Mouse (Mus musculus): ENCODE results near the gene Gm572. TPM values are rescaled to one million over a fixed set of nuclear protein-coding genes. Genes with fewer than 3 reads are reported as not detected.

Gene Gm572
- polyA plus RNA-seq, 1 experiment from 2014 or later, result 0.17 TPM

GRCm38 (mm10) chr4:148664021-148664420, 20.9 kb downstream of the Gm572 start:
- Histone ChIP-seq H3K4me3 (ENCODE audit: low read depth, low read length) (no peak overlapping the region), H3K9me3 (ENCODE audit: control insufficient read depth, low read length) (no peaks in the 10 kb centered on the region), H3K9ac (ENCODE audit: low read depth, low read length) (no peak overlapping the region), H3K27me3 (replicated peaks; ENCODE audit: control insufficient read depth, insufficient read depth, low read length) (peaks cover 8% of the 10 kb centered on the region; the same call in 1 of the 2 replicates), H3K4me2 (ENCODE audit: low read depth, low read length) (no peak overlapping the region), H3K36me3 (ENCODE audit: control insufficient read depth, insufficient read depth, low read length) (no peaks in the 10 kb centered on the region), H3K4me1 (ENCODE audit: control insufficient read depth, insufficient read depth, low read length) (no peaks in the 10 kb centered on the region; the same call in 1 of the 2 replicates), H3K27ac (replicated peaks; ENCODE audit: low read depth, low read length) (no peak overlapping the region)
- no peak for ATAC-seq (ENCODE audit: low read depth)
- DNase-seq (ENCODE audit: low spot score), result no peak
- 61% methylated on average over 6 of the region's 6 CpGs for WGBS

- H3K4me1 ChIP-seq (ENCODE audit: control insufficient read depth, insufficient read depth, low read length), result no peaks in the 10 kb centered on the region; the same call in 1 of the 2 replicates
- no peak for ATAC-seq (ENCODE audit: low read depth)
- no peaks in the 10 kb centered on the region for H3K9me3 ChIP-seq (ENCODE audit: control insufficient read depth, low read length)
- no peak overlapping the region for H3K27ac ChIP-seq (replicated peaks; ENCODE audit: low read depth, low read length)
- no peak overlapping the region for H3K9ac ChIP-seq (ENCODE audit: low read depth, low read length)
- DNase-seq (ENCODE audit: low spot score), result no peak
- H3K27me3 ChIP-seq (replicated peaks; ENCODE audit: control insufficient read depth, insufficient read depth, low read length), result peaks cover 8% of the 10 kb centered on the region; the same call in 1 of the 2 replicates
- no peak overlapping the region for H3K4me2 ChIP-seq (ENCODE audit: low read depth, low read length)
- WGBS, result 80% methylated on average over 15 of the region's 15 CpGs
- no peak overlapping the region for H3K4me3 ChIP-seq (ENCODE audit: low read depth, low read length)
- H3K36me3 ChIP-seq (ENCODE audit: control insufficient read depth, insufficient read depth, low read length), result no peaks in the 10 kb centered on the region
Measured at GRCm38 (mm10) chr4:148667006-148667755, 24.1 kb downstream of the Gm572 start.

GRCm38 (mm10) chr4:148671230-148671947, 28.3 kb downstream of the Gm572 start:
- Histone ChIP-seq H3K36me3 (ENCODE audit: control insufficient read depth, insufficient read depth, low read length) (no peaks in the 10 kb centered on the region), H3K27me3 (replicated peaks; ENCODE audit: control insufficient read depth, insufficient read depth, low read length) (no peaks in the 10 kb centered on the region), H3K27ac (replicated peaks; ENCODE audit: low read depth, low read length) (no peak overlapping the region; the same call in 1 of the 2 replicates), H3K4me1 (ENCODE audit: control insufficient read depth, insufficient read depth, low read length) (peaks cover 4% of the 10 kb centered on the region), H3K4me2 (ENCODE audit: low read depth, low read length) (peak overlapping the region; percentile 32), H3K9ac (ENCODE audit: low read depth, low read length) (no peak overlapping the region), H3K9me3 (ENCODE audit: control insufficient read depth, low read length) (no peaks in the 10 kb centered on the region), H3K4me3 (ENCODE audit: low read depth, low read length) (no peak overlapping the region)
- ATAC-seq (ENCODE audit: low read depth) (no peak), DNase-seq (ENCODE audit: low spot score) (no peak)
- 33% methylated on average over 16 of the region's 16 CpGs for WGBS

- DNase-seq (ENCODE audit: low spot score) (no peak), ATAC-seq (ENCODE audit: low read depth) (no peak)
- Histone ChIP-seq H3K27ac (replicated peaks; ENCODE audit: low read depth, low read length) (no peak overlapping the region), H3K9me3 (ENCODE audit: control insufficient read depth, low read length) (no peaks in the 10 kb centered on the region), H3K4me2 (ENCODE audit: low read depth, low read length) (no peak overlapping the region), H3K36me3 (ENCODE audit: control insufficient read depth, insufficient read depth, low read length) (no peaks in the 10 kb centered on the region), H3K4me1 (ENCODE audit: control insufficient read depth, insufficient read depth, low read length) (peaks cover 7% of the 10 kb centered on the region), H3K27me3 (replicated peaks; ENCODE audit: control insufficient read depth, insufficient read depth, low read length) (no peaks in the 10 kb centered on the region), H3K4me3 (ENCODE audit: low read depth, low read length) (no peak overlapping the region), H3K9ac (ENCODE audit: low read depth, low read length) (no peak overlapping the region)
- 59% methylated on average over 7 of the region's 7 CpGs for WGBS
Measured at GRCm38 (mm10) chr4:148675043-148675442, 31.9 kb downstream of the Gm572 start.

GRCm38 (mm10) chr4:148676188-148676960, 33.3 kb downstream of the Gm572 start:
- 48% methylated on average over 15 of the region's 16 CpGs for WGBS

GRCm38 (mm10) chr4:148676961-148677637, 34.0 kb downstream of the Gm572 start:
- ATAC-seq (ENCODE audit: low read depth), result peak; percentile 26; the same call in 1 of the 2 replicates
- no peak overlapping the region for H3K4me2 ChIP-seq (ENCODE audit: low read depth, low read length)

More at GRCm38 (mm10) chr4:148676188-148676960, 33.3 kb downstream of the Gm572 start:
- Histone ChIP-seq H3K9me3 (ENCODE audit: control insufficient read depth, low read length) (no peaks in the 10 kb centered on the region), H3K4me2 (ENCODE audit: low read depth, low read length) (no peak overlapping the region), H3K9ac (ENCODE audit: low read depth, low read length) (no peak overlapping the region), H3K27ac (replicated peaks; ENCODE audit: low read depth, low read length) (no peak overlapping the region), H3K36me3 (ENCODE audit: control insufficient read depth, insufficient read depth, low read length) (no peaks in the 10 kb centered on the region), H3K27me3 (replicated peaks; ENCODE audit: control insufficient read depth, insufficient read depth, low read length) (no peaks in the 10 kb centered on the region), H3K4me3 (ENCODE audit: low read depth, low read length) (no peak overlapping the region), H3K4me1 (ENCODE audit: control insufficient read depth, insufficient read depth, low read length) (peaks cover 7% of the 10 kb centered on the region)
- ATAC-seq (ENCODE audit: low read depth) (no peak), DNase-seq (ENCODE audit: low spot score) (no peak)

GRCm38 (mm10) chr4:148678105-148678504, 35.0 kb downstream of the Gm572 start:
- Histone ChIP-seq H3K36me3 (ENCODE audit: control insufficient read depth, insufficient read depth, low read length) (no peaks in the 10 kb centered on the region), H3K9ac (ENCODE audit: low read depth, low read length) (no peak overlapping the region), H3K4me1 (ENCODE audit: control insufficient read depth, insufficient read depth, low read length) (peaks cover 7% of the 10 kb centered on the region), H3K27me3 (replicated peaks; ENCODE audit: control insufficient read depth, insufficient read depth, low read length) (no peaks in the 10 kb centered on the region), H3K4me3 (ENCODE audit: low read depth, low read length) (no peak overlapping the region), H3K9me3 (ENCODE audit: control insufficient read depth, low read length) (no peaks in the 10 kb centered on the region), H3K4me2 (ENCODE audit: low read depth, low read length) (no peak overlapping the region), H3K27ac (replicated peaks; ENCODE audit: low read depth, low read length) (no peak overlapping the region)
- ATAC-seq (ENCODE audit: low read depth) (no peak), DNase-seq (ENCODE audit: low spot score) (no peak)
- 83% methylated on average over 7 of the region's 7 CpGs for WGBS

More at GRCm38 (mm10) chr4:148676961-148677637, 34.0 kb downstream of the Gm572 start:
- Histone ChIP-seq H3K9me3 (ENCODE audit: control insufficient read depth, low read length) (no peaks in the 10 kb centered on the region), H3K4me3 (ENCODE audit: low read depth, low read length) (no peak overlapping the region), H3K4me1 (ENCODE audit: control insufficient read depth, insufficient read depth, low read length) (peaks cover 7% of the 10 kb centered on the region), H3K36me3 (ENCODE audit: control insufficient read depth, insufficient read depth, low read length) (no peaks in the 10 kb centered on the region), H3K9ac (ENCODE audit: low read depth, low read length) (no peak overlapping the region), H3K27me3 (replicated peaks; ENCODE audit: control insufficient read depth, insufficient read depth, low read length) (no peaks in the 10 kb centered on the region), H3K27ac (replicated peaks; ENCODE audit: low read depth, low read length) (no peak overlapping the region)
- WGBS, result 40% methylated on average over 18 of the region's 20 CpGs
- DNase-seq (ENCODE audit: low spot score), result no peak

- H3K4me1 ChIP-seq (ENCODE audit: control insufficient read depth, insufficient read depth, low read length), result peaks cover 7% of the 10 kb centered on the region
- H3K4me2 ChIP-seq (ENCODE audit: low read depth, low read length), result no peak overlapping the region
- no peak overlapping the region for H3K27ac ChIP-seq (replicated peaks; ENCODE audit: low read depth, low read length)
- no peak overlapping the region for H3K9ac ChIP-seq (ENCODE audit: low read depth, low read length)
- H3K36me3 ChIP-seq (ENCODE audit: control insufficient read depth, insufficient read depth, low read length), result no peaks in the 10 kb centered on the region
- ATAC-seq (ENCODE audit: low read depth), result no peak
- no peaks in the 10 kb centered on the region for H3K27me3 ChIP-seq (replicated peaks; ENCODE audit: control insufficient read depth, insufficient read depth, low read length)
- H3K9me3 ChIP-seq (ENCODE audit: control insufficient read depth, low read length), result no peaks in the 10 kb centered on the region
- 56% methylated on average over 1 of the region's 1 CpGs for WGBS
- DNase-seq (ENCODE audit: low spot score), result no peak
- no peak overlapping the region for H3K4me3 ChIP-seq (ENCODE audit: low read depth, low read length)
Measured at GRCm38 (mm10) chr4:148680505-148681067, 37.5 kb downstream of the Gm572 start.
